Mouse (Mus musculus): ENCODE results near the gene Sgf29. TPM values are rescaled to one million over a fixed set of nuclear protein-coding genes. Genes with fewer than 3 reads are reported as not detected.

Sgf29 gene
- polyA plus RNA-seq, 2 experiments from 2014 or later, result 73.9 to 103 TPM

GRCm38 (mm10) chr7:126707442-126708174 lies 58.5 kb downstream of the Sgf29 start, which contains the start of gene Coro1a:
Gene Coro1a (minus strand): TSS chr7:126707787.
- peak; percentile 41 for ATAC-seq

GRCm38 (mm10) chr7:126708175-126708952 lies 59.3 kb downstream of the Sgf29 start:
- ATAC-seq, result no peak

GRCm38 (mm10) chr7:126710266-126710665 lies 61.2 kb downstream of the Sgf29 start:
- ATAC-seq, result no peak

- ATAC-seq, result no peak
Measured at GRCm38 (mm10) chr7:126711910-126712309, 62.8 kb downstream of the Sgf29 start.

GRCm38 (mm10) chr7:126715679-126716078 lies 66.6 kb downstream of the Sgf29 start:
- no peak for ATAC-seq

- no peak for ATAC-seq
Measured at GRCm38 (mm10) chr7:126717566-126717965, 68.5 kb downstream of the Sgf29 start.

- no peak for ATAC-seq
Measured at GRCm38 (mm10) chr7:126718787-126719337, 69.8 kb downstream of the Sgf29 start.

GRCm38 (mm10) chr7:126721635-126722034 lies 72.5 kb downstream of the Sgf29 start:
- no peak for ATAC-seq

Other genes starting within 250 kb of the Sgf29 start
- gene Cd19, start 234.4 kb upstream of the Sgf29 start, polyA plus RNA-seq (2017; shearing (Covaris generic)), result 10 to 100 TPM in 1 of 2 experiments, not detected in 1; 10.8 TPM
- gene Rabep2, start 220.6 kb upstream of the Sgf29 start, polyA plus RNA-seq (2017; shearing (Covaris generic)), result 10 to 100 TPM; 35.4 to 48.2 TPM
- under 1 TPM in 1 of 2 experiments, not detected in 1; 0.18 TPM for gene Atp2a1, start 186.2 kb upstream of the Sgf29 start, polyA plus RNA-seq (2017; shearing (Covaris generic))
- gene Sh2b1, start 173.9 kb upstream of the Sgf29 start, polyA plus RNA-seq (2017; shearing (Covaris generic)), result 10 to 100 TPM; 14.5 to 15.9 TPM
- gene Tufm, start 161.9 kb upstream of the Sgf29 start, polyA plus RNA-seq (2017; shearing (Covaris generic)), result 10 to 100 TPM; 71.2 to 78.9 TPM
- 10 to 100 TPM; 14.7 to 18.8 TPM for gene Atxn2l, start 145.9 kb upstream of the Sgf29 start, polyA plus RNA-seq (2017; shearing (Covaris generic))
- gene Eif3c, start 82.9 kb upstream of the Sgf29 start, polyA plus RNA-seq (2017; shearing (Covaris generic)), result 100 to 1,000 TPM; 207 to 260 TPM
- gene Apobr, start 64.4 kb upstream of the Sgf29 start, polyA plus RNA-seq (2017; shearing (Covaris generic)), result under 1 TPM; 0.80 to 0.98 TPM
- 10 to 100 TPM; 42.7 to 46.2 TPM for gene Cln3, start 63.5 kb upstream of the Sgf29 start, polyA plus RNA-seq (2017; shearing (Covaris generic))
- gene Il27, start 54.4 kb upstream of the Sgf29 start, polyA plus RNA-seq (2017; shearing (Covaris generic)), result not detected
- gene Nupr1, start 18.4 kb upstream of the Sgf29 start, polyA plus RNA-seq (2017; shearing (Covaris generic)), result under 1 TPM in 1 of 2 experiments, not detected in 1; 0.54 TPM
- under 1 TPM in 1 of 2 experiments, not detected in 1; 0.42 TPM for gene Sult1a1, start 27.1 kb downstream of the Sgf29 start, polyA plus RNA-seq (2017; shearing (Covaris generic))
- gene Bola2, start 46.1 kb downstream of the Sgf29 start, polyA plus RNA-seq (2017; shearing (Covaris generic)), result 100 to 1,000 TPM in 1 of 2 experiments, 10 to 100 TPM in 1; 90.0 to 201 TPM
- 10 to 100 TPM in 1 of 2 experiments, 1 to 10 TPM in 1; 9.7 to 10.0 TPM for gene Slx1b, start 46.5 kb downstream of the Sgf29 start, polyA plus RNA-seq (2017; shearing (Covaris generic))
- 1,000 to 10,000 TPM; 2,153 to 2,681 TPM for gene Coro1a, start 58.5 kb downstream of the Sgf29 start, polyA plus RNA-seq (2017; shearing (Covaris generic))
- gene Mapk3, start 110.3 kb downstream of the Sgf29 start, polyA plus RNA-seq (2017; shearing (Covaris generic)), result 10 to 100 TPM; 12.7 to 22.3 TPM
- gene Gdpd3, start 117.0 kb downstream of the Sgf29 start, polyA plus RNA-seq (2017; shearing (Covaris generic)), result 100 to 1,000 TPM; 144 to 253 TPM
- 100 to 1,000 TPM; 101 to 105 TPM for gene Ypel3, start 127.6 kb downstream of the Sgf29 start, polyA plus RNA-seq (2017; shearing (Covaris generic))
- 1 to 10 TPM; 2.7 to 2.8 TPM for gene Tbx6, start 132.2 kb downstream of the Sgf29 start, polyA plus RNA-seq (2017; shearing (Covaris generic))
- gene Ppp4c, start 143.2 kb downstream of the Sgf29 start, polyA plus RNA-seq (2017; shearing (Covaris generic)), result 100 to 1,000 TPM; 133 to 149 TPM
- gene Fam57b, start 148.4 kb downstream of the Sgf29 start, polyA plus RNA-seq (2017; shearing (Covaris generic)), result not detected
- gene 4930451I11Rik, start 182.3 kb downstream of the Sgf29 start, polyA plus RNA-seq (2017; shearing (Covaris generic)), result not detected
- not detected for gene Doc2a, start 198.1 kb downstream of the Sgf29 start, polyA plus RNA-seq (2017; shearing (Covaris generic))
- gene Hirip3, start 212.7 kb downstream of the Sgf29 start, polyA plus RNA-seq (2017; shearing (Covaris generic)), result 10 to 100 TPM; 10.5 to 18.4 TPM
- 10 to 100 TPM; 54.8 to 82.2 TPM for gene Ino80e, start 213.1 kb downstream of the Sgf29 start, polyA plus RNA-seq (2017; shearing (Covaris generic))
- 10 to 100 TPM; 16.8 to 19.5 TPM for gene Taok2, start 235.4 kb downstream of the Sgf29 start, polyA plus RNA-seq (2017; shearing (Covaris generic))